Mouse (Mus musculus): Measurements from ENCODE around the gene 6430550D23Rik.
"Not testable (repeated sequence)": the region's sequence is repeated elsewhere in the genome, so short reads cannot be mapped to it uniquely, and the experiment has no call there.

Gene 6430550D23Rik

DNA sequence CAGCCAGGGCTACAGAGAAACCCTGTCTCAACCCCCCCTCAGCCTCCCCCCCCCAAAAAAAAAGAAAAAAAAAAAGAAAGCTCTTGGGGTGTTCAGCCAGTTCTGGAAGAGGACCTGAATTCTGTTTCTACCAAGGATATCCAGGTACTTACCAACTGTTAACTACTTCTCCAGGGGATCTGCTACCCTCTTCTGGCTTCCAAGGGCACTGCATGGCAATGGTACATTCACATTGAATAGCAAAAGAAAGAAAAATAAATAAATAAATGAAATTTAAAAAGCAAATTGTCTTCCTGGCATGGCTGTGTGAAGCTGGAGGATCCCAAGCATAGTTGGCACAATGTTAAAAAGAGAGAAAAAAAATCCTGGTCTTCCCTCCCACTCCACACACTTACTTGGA, 55.8 kb downstream of the 6430550D23Rik start:
- DNase-seq (ENCODE audit: low spot score), result peak; percentile 46

GRCm38 (mm10) chr2:155949362-155949761, 58.4 kb downstream of the 6430550D23Rik start:
- DNase-seq (ENCODE audit: low spot score), result no peak

DNA sequence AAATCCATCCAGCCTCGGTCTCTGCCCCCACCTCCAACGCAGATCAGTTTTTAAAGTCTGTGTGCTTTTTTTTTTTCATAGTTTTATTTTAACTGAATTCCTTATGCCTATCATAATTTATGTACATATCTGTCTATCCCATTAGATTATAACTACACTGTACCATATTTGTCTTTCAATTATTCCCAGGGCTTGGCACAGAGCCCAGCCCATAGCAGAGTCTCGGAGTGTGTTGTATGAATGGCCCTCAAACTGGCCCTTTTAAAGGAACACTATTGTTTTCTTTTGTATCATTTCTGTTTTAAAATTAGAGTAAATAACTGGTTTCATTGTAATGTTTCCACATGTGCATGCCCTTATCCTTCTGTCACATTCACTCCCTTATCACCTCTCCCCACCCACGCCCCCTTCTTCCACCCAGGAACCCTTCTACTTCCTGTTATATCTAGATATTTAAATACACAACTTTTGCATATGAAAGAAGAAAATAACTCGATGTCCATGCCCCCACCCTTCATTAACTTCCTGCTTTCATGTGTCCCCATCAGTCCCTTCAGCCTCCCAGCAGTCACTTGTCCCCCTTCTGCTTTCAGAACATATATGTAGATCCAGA, 60.3 kb downstream of the 6430550D23Rik start:
- DNase-seq (ENCODE audit: low spot score), result no peak

GRCm38 (mm10) chr2:155946499-155946898, 61.3 kb downstream of the 6430550D23Rik start:
- no peak for DNase-seq (ENCODE audit: low spot score)

- DNase-seq (ENCODE audit: low spot score), result peak; percentile 75
These were observed 61.7 kb downstream of the 6430550D23Rik start for GRCm38 (mm10) chr2:155946069-155946468.

DNA sequence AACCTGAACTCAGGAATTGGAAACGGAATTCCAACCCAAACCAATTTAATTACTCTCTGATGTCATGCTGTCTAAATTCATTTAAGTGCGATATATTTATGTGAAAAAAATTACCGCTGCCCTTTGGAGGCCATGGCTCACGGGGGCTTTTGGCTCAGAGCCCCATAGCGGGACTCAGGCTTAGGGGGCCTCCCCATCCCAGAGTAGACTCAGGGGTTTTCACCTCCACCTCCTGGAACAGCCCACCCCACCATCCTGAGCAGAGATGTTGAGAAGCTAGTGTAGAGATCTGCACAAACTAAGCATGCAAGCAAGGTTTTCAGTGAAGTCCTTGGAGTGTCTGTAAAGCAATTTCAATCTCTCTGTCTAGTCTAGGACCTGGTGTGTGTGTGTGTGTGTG, 62.2 kb downstream of the 6430550D23Rik start:
- no peak for DNase-seq (ENCODE audit: low spot score)

DNA sequence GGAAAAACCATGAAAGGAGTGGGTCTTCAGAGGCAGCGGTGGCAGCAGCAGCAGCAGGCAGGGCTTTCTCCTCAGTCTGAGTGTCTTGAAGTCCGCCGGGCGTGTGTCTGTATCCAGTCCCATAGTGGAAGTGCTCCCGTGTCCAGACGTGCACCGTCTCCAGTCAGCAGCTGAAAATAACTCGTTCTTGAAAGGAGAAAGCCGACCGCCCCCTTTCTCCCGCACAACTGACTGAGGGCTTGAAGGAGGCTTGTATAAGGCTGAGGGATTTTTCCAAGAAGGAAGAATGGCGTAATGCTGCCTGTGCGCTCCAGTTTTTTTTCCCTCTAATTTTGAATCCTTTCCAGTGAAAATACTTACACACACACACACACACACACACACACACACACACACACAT, 62.7 kb downstream of the 6430550D23Rik start, which contains the start of gene Gdf5:
Gene Gdf5, minus strand, starts transcription at position 244 of the 400 bp plus-strand sequence.
- no peak for DNase-seq (ENCODE audit: low spot score)

GRCm38 (mm10) chr2:155944685-155945084, 63.1 kb downstream of the 6430550D23Rik start:
- DNase-seq (ENCODE audit: low spot score), result no peak

- no peak for DNase-seq (ENCODE audit: low spot score)
These were observed 64.3 kb downstream of the 6430550D23Rik start for GRCm38 (mm10) chr2:155943463-155943862.

GRCm38 (mm10) chr2:155941697-155942442, 65.9 kb downstream of the 6430550D23Rik start:
- no peak for DNase-seq (ENCODE audit: low spot score)

DNA sequence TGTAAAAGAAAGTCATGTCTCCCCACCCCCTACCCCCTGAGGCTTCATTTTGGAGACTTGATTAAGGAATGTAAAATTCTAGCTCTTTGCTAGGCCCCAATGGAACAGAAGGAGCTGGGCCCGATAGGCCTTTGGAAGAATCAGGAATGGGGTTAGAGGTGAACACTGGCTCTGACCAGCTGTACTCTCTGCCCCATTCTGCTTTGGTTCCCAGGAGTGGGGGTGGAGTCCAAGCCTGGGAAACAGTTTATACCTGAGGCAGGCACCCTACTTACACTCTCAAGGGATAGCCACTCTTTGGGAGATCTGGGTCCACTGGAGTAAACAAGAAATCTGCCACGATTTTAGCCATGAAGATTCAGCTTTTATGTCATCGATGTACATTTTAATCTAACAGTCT, 67.1 kb downstream of the 6430550D23Rik start, which contains the start of gene Gm15557:
Gene Gm15557, plus strand, starts transcription at position 48 of the 400 bp plus-strand sequence.
- DNase-seq (ENCODE audit: low spot score), result no peak

- DNase-seq (ENCODE audit: low spot score), result no peak
These were observed 67.8 kb downstream of the 6430550D23Rik start for GRCm38 (mm10) chr2:155939897-155940529.

- peak; percentile 88 for DNase-seq (ENCODE audit: low spot score)
These were observed 78.0 kb downstream of the 6430550D23Rik start, which contains the start of gene Uqcc1 for GRCm38 (mm10) chr2:155929531-155930442. TSS of gene Uqcc1 (minus strand) at chr2:155930310.

GRCm38 (mm10) chr2:155928711-155929345, 78.9 kb downstream of the 6430550D23Rik start:
- DNase-seq (ENCODE audit: low spot score), result no peak

DNA sequence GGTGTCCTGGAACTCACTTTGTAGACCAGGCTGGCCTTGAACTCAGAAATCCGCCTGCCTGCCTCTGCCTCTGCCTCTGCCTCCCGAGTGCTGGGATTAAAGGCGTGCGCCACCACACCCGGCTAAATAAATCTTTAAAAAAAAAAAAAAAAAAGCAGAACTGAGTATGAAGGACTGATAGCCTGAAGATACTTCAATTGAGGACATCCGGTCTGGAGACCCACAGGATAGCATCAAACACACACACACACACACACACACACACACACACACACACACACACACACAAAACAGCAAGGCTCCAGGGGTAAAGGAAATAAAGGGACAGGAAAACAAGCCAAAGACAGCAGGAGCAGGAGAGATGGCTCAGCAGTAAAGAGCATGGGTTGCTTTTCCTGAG, 82.6 kb downstream of the 6430550D23Rik start:
- not testable (repeated sequence) for DNase-seq (ENCODE audit: low spot score)
